Mouse (Mus musculus) hindbrain, embryonic 14.5 days (tissue): ENCODE data around the gene Usp25. TPM values are rescaled to one million over a fixed set of nuclear protein-coding genes. Genes with fewer than 3 reads are reported as not detected.

Source experiments
- ATAC-seq: fragments of 200-750 bp; cut with Nextera tagmentation; 2 replicates; pipeline ENCODE4 v1.8.0; 2017; ENCODE audit warnings: moderate number of reproducible peaks, mild to moderate bottlenecking, moderate TSS enrichment, moderate library complexity; ENCODE audit not compliant: low FRiP score
- DNase-seq: peaks from one replicate; pipeline ENCODE4 v3.0.0-alpha.2; 2015; ENCODE audit warnings: low spot score
- H3K27ac ChIP-seq: fragments of 300-500 bp; sonication (generic); 2 replicates; pipeline ENCODE4 v1.5.1; 2014; ENCODE audit warnings: mild to moderate bottlenecking, moderate library complexity
- H3K27me3 ChIP-seq: fragments of 300-500 bp; sonication (generic); 2 replicates; pipeline ENCODE4 v1.6.1; 2014; ENCODE audit warnings: mild to moderate bottlenecking, low read length, mixed read lengths; ENCODE audit not compliant: control insufficient read depth, insufficient read depth
- H3K36me3 ChIP-seq: fragments of 300-500 bp; sonication (generic); replicated peaks from 2 replicates; pipeline ENCODE4 v1.6.1; 2014; ENCODE audit not compliant: control insufficient read depth, insufficient read depth
- H3K4me1 ChIP-seq: fragments of 300-500 bp; sonication (generic); replicated peaks from 2 replicates; pipeline ENCODE4 v1.6.1; 2014; ENCODE audit warnings: antibody characterized with exemption, low read length, mixed read lengths; ENCODE audit not compliant: control insufficient read depth, insufficient read depth
- H3K4me2 ChIP-seq: fragments of 300-500 bp; sonication (generic); replicated peaks from 2 replicates; pipeline ENCODE4 v1.6.1; 2014; ENCODE audit warnings: mild to moderate bottlenecking, moderate library complexity
- H3K4me3 ChIP-seq: fragments of 300-500 bp; sonication (generic); replicated peaks from 2 replicates; pipeline ENCODE4 v1.5.1; 2014; ENCODE audit warnings: mild to moderate bottlenecking, low read length
- H3K9ac ChIP-seq: fragments of 300-500 bp; sonication (generic); 2 replicates; pipeline ENCODE4 v1.6.1; 2014
- H3K9me3 ChIP-seq: fragments of 300-500 bp; sonication (generic); 2 replicates; pipeline ENCODE4 v1.6.1; 2016; ENCODE audit warnings: low read length; ENCODE audit not compliant: control insufficient read depth
- WGBS: fragments of 180-500 bp; shearing (Covaris S2); extraction: QIAGEN DNeasy Blood & Tissue Kit; methylation state at CpG from one replicate; pipeline ENCODE4 v1.1.7; 2014; 5-methylcytosine and 5-hydroxymethylcytosine counted together
- polyA plus RNA-seq: library from polyadenylated mRNA; unstranded; fragments of >200 nt; fragmentation: Nextera tagmentation; extraction: Ambion mirVana; gene quantifications from 2 replicates; pipeline ENCODE4 v1.2.1, GENCODE M21; 2014

Gene Usp25
- polyA plus RNA-seq, 1 experiment from 2014 or later: 14.3 TPM

GRCm38 (mm10) chr16:77099018-77099869 lies 85.7 kb downstream of the Usp25 start:
- H3K36me3 ChIP-seq: peaks cover 4% of the 10 kb centered on the region; the same call in 1 of the 2 replicates
- peak overlapping the region; percentile 8; the same call in 1 of the 2 replicates for H3K4me2 ChIP-seq
- H3K9me3 ChIP-seq: no peaks in the 10 kb centered on the region
- H3K27ac ChIP-seq: no peak overlapping the region
- H3K27me3 ChIP-seq: no peaks in the 10 kb centered on the region
- no peak overlapping the region for H3K9ac ChIP-seq
- peak; percentile 82 for DNase-seq
- ATAC-seq: peak; percentile 88; the same call in 1 of the 2 replicates
- 0 out of 2 replicates have a peak, but pooled peaks cover 2% of the 10 kb centered on the region for H3K4me1 ChIP-seq
- no peak overlapping the region for H3K4me3 ChIP-seq
- 38% methylated on average over 8 of the region's 8 CpGs for WGBS

DNA sequence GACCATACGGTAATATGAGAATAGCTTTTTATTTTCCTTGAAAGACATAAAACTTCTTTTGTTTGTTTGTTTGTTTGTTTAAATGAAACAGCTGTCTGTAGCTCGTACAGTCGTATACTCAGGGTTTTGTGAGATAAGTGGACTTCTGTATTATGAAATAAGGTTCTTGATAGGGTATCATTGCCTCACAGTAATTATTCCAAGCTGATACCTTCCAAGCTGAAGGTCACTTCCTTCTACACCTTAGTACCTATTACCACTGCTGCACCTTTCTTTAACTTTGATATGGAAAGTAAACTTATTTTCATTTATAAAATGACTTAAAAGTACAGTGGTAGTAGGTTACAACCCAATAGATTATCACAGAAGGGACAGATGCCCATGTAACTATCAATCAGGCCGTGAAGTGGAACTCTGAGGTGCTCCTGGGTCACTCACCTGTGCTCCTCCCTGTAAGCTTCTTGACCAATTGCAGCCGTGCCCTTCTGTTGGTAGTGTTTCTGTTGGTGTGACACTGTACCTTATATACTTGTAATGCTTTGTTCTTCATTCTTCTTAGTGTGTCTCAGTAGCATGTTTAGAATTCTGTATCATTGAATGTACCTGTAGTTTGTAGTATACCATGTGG lies 90.2 kb downstream of the Usp25 start:
- H3K27me3 ChIP-seq: no peaks in the 10 kb centered on the region
- peaks cover 4% of the 10 kb centered on the region; the same call in 1 of the 2 replicates for H3K36me3 ChIP-seq
- H3K9ac ChIP-seq: no peak overlapping the region
- DNase-seq (no peak), ATAC-seq (no peak)
- no peak overlapping the region for H3K4me2 ChIP-seq
- H3K9me3 ChIP-seq: no peaks in the 10 kb centered on the region
- H3K4me3 ChIP-seq: no peak overlapping the region
- 0 out of 2 replicates have a peak, but pooled peaks cover 2% of the 10 kb centered on the region for H3K4me1 ChIP-seq
- WGBS: 90% methylated on average over 5 of the region's 5 CpGs
- H3K27ac ChIP-seq: no peak overlapping the region

GRCm38 (mm10) chr16:77111268-77111667 lies 97.8 kb downstream of the Usp25 start:
- Histone ChIP-seq H3K4me3 (no peak overlapping the region), H3K4me1 (no peaks in the 10 kb centered on the region), H3K27me3 (no peaks in the 10 kb centered on the region), H3K9ac (no peak overlapping the region), H3K36me3 (peaks cover 32% of the 10 kb centered on the region), H3K27ac (no peak overlapping the region), H3K9me3 (no peaks in the 10 kb centered on the region), H3K4me2 (no peak overlapping the region)
- 87% methylated on average over 1 of the region's 1 CpGs for WGBS
- no peak for ATAC-seq
- DNase-seq: no peak

GRCm38 (mm10) chr16:77125908-77126307 lies 112.4 kb downstream of the Usp25 start:
- H3K27me3 ChIP-seq: no peaks in the 10 kb centered on the region
- 0 out of 2 replicates have a peak, but pooled peaks cover 4% of the 10 kb centered on the region for H3K4me1 ChIP-seq
- no peak overlapping the region for H3K4me2 ChIP-seq
- no peak overlapping the region for H3K27ac ChIP-seq
- no peak for DNase-seq
- WGBS: 55% methylated on average over 1 of the region's 1 CpGs
- ATAC-seq: no peak
- no peaks in the 10 kb centered on the region for H3K9me3 ChIP-seq
- no peak overlapping the region for H3K4me3 ChIP-seq
- no peak overlapping the region for H3K9ac ChIP-seq
- no peaks in the 10 kb centered on the region for H3K36me3 ChIP-seq

DNA sequence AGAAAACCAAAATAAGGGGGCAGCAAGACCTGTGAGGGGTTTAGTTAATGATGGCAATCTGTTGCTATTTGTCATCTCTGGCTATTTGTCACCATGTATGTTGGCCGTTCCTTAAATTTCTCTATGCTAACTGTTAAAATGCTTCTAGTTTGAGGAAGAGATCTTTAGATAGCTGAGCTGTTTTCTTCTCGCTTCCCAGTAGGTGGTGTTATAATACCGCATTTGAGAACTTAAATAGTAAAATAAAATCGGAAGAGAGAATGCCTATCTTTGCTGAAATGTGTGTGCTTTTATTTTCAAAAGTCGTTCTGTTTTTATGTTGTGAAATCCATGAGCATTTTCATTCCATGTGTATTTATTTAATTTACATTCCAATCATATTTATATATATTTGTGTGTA lies 115.2 kb downstream of the Usp25 start:
- ATAC-seq: no peak
- Histone ChIP-seq H3K27me3 (no peaks in the 10 kb centered on the region), H3K27ac (no peak overlapping the region), H3K4me2 (no peak overlapping the region), H3K4me1 (0 out of 2 replicates have a peak, but pooled peaks cover 4% of the 10 kb centered on the region), H3K9ac (no peak overlapping the region), H3K36me3 (no peaks in the 10 kb centered on the region), H3K4me3 (no peak overlapping the region), H3K9me3 (no peaks in the 10 kb centered on the region)
- WGBS: 26% methylated on average over 5 of the region's 5 CpGs
- peak; percentile 89 for DNase-seq

DNA sequence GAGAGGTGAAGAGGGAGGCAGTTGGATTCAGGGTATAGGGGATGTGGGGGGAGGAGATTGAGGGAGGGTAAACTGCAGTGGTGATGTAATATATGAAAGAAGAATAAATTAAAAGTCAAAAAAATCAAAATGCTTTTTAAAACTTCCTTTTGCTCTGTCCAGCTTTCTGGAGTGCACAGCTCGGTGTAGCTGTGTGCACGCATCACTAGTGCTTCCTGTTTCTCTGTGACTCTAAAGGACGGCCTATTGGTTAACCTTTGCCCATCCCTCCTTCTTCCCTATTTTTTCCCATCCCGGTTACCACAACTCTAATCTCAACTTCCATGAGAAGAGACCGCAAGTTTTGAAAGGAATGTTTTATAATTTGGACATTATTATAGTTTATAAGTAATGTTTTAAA lies 119.5 kb downstream of the Usp25 start:
- ATAC-seq: no peak
- Histone ChIP-seq H3K27me3 (no peaks in the 10 kb centered on the region), H3K4me2 (no peak overlapping the region), H3K9ac (no peak overlapping the region), H3K4me3 (no peak overlapping the region), H3K9me3 (no peaks in the 10 kb centered on the region), H3K4me1 (0 out of 2 replicates have a peak, but pooled peaks cover 4% of the 10 kb centered on the region), H3K36me3 (no peaks in the 10 kb centered on the region), H3K27ac (no peak overlapping the region)
- WGBS: 95% methylated on average over 5 of the region's 5 CpGs
- DNase-seq: no peak

GRCm38 (mm10) chr16:77140651-77141050 lies 127.1 kb downstream of the Usp25 start:
- Histone ChIP-seq H3K9me3 (no peaks in the 10 kb centered on the region), H3K9ac (no peak overlapping the region), H3K4me3 (no peak overlapping the region), H3K27ac (no peak overlapping the region), H3K4me2 (no peak overlapping the region), H3K4me1 (no peaks in the 10 kb centered on the region), H3K27me3 (no peaks in the 10 kb centered on the region), H3K36me3 (no peaks in the 10 kb centered on the region)
- ATAC-seq (no peak), DNase-seq (no peak)
- 93% methylated on average over 7 of the region's 7 CpGs for WGBS

- Histone ChIP-seq H3K4me1 (no peaks in the 10 kb centered on the region), H3K4me3 (no peak overlapping the region), H3K9me3 (no peaks in the 10 kb centered on the region), H3K4me2 (no peak overlapping the region), H3K27me3 (no peaks in the 10 kb centered on the region), H3K27ac (no peak overlapping the region), H3K9ac (no peak overlapping the region), H3K36me3 (no peaks in the 10 kb centered on the region)
- 96% methylated on average over 5 of the region's 5 CpGs for WGBS
- DNase-seq (no peak), ATAC-seq (no peak)
Observed at GRCm38 (mm10) chr16:77146801-77147200, 133.3 kb downstream of the Usp25 start.

DNA sequence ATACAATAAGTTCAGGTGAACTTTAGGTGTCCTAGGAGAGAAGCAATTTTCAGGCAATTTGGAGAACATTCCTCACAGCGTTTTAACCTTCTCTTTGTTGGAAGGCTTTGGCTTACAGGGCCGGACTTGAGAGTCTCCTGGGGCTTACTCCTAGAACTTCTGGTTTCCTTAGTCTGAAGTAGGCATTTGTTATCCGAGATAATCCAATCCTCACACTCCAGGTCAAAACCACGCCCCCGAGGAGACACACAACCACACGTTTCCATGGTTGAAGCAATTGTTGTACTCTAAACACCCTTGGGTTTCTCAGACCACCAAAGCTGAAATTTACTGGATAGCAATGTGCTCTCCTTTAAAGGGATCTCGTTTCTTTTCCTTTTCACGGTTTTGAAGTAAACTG lies 136.8 kb downstream of the Usp25 start:
- Histone ChIP-seq H3K36me3 (no peaks in the 10 kb centered on the region), H3K9ac (no peak overlapping the region), H3K4me2 (no peak overlapping the region), H3K27me3 (no peaks in the 10 kb centered on the region), H3K9me3 (no peaks in the 10 kb centered on the region), H3K27ac (no peak overlapping the region), H3K4me3 (no peak overlapping the region), H3K4me1 (no peaks in the 10 kb centered on the region)
- ATAC-seq (no peak), DNase-seq (no peak)
- WGBS: 72% methylated on average over 8 of the region's 8 CpGs
